Mouse (Mus musculus) hindbrain, postnatal 0 days (tissue): ENCODE results near the gene Npw. TPM values are rescaled to one million over a fixed set of nuclear protein-coding genes. Genes with fewer than 3 reads are reported as not detected.
A peak's percentile ranks its signal among the peaks of the same experiment; 100 is the strongest.

Experiments
- ATAC-seq: fragments of 200-750 bp; cut with Nextera tagmentation; 2 replicates; pipeline ENCODE4 v1.8.0; 2017; ENCODE audit warnings: mild to moderate bottlenecking, moderate TSS enrichment, moderate library complexity
- DNase-seq: peaks from one replicate; pipeline ENCODE4 v3.0.0-alpha.2; 2015; ENCODE audit warnings: low spot score
- H3K27ac ChIP-seq: fragments of 300-500 bp; sonication (generic); 2 replicates; pipeline ENCODE4 v1.5.1; 2014; ENCODE audit warnings: mild to moderate bottlenecking
- H3K27me3 ChIP-seq: fragments of 300-500 bp; sonication (generic); 2 replicates; pipeline ENCODE4 v1.6.1; 2014; ENCODE audit warnings: low read length, mixed read lengths; ENCODE audit not compliant: insufficient read depth
- H3K36me3 ChIP-seq: fragments of 300-500 bp; sonication (generic); 2 replicates; pipeline ENCODE4 v1.6.1; 2014; ENCODE audit warnings: low read length, mixed read lengths; ENCODE audit not compliant: insufficient read depth
- H3K4me1 ChIP-seq: fragments of 300-500 bp; sonication (generic); 2 replicates; pipeline ENCODE4 v1.6.1; 2014; ENCODE audit warnings: antibody characterized with exemption, low read length, mixed read lengths; ENCODE audit not compliant: insufficient read depth
- H3K4me2 ChIP-seq: fragments of 300-500 bp; sonication (generic); 2 replicates; pipeline ENCODE4 v1.6.1; 2014; ENCODE audit warnings: low read depth, mild to moderate bottlenecking, low read length, moderate library complexity, mixed read lengths
- H3K4me3 ChIP-seq: fragments of 300-500 bp; sonication (generic); 2 replicates; pipeline ENCODE4 v1.5.1; 2014; ENCODE audit warnings: low read length
- H3K9ac ChIP-seq: fragments of 300-500 bp; sonication (generic); replicated peaks from 2 replicates; pipeline ENCODE4 v1.6.1; 2014; ENCODE audit warnings: mild to moderate bottlenecking, low read length, moderate library complexity, mixed read lengths
- H3K9me3 ChIP-seq: fragments of 300-500 bp; sonication (generic); 2 replicates; pipeline ENCODE4 v1.6.1; 2016; ENCODE audit warnings: low read length, mixed read lengths
- CTCF ChIP-seq: IDR thresholded peaks from 2 replicates; pipeline ENCODE4 v1.5.1; 2016; ENCODE audit warnings: antibody characterized with exemption, control low read depth, low read depth
- WGBS: fragments of 180-500 bp; shearing (Covaris S2); extraction: QIAGEN DNeasy Blood & Tissue Kit; methylation state at CpG from one replicate; pipeline ENCODE4 v1.1.7; 2014; 5-methylcytosine and 5-hydroxymethylcytosine counted together
- polyA plus RNA-seq: library from polyadenylated mRNA; unstranded; fragments of >200 nt; fragmentation: Nextera tagmentation; extraction: Ambion mirVana; gene quantifications from 2 replicates; pipeline ENCODE4 v1.2.1, GENCODE M21; 2015
- total RNA-seq: library from RNA; depleted of rRNA; stranded (reverse); fragments of >200 nt; gene quantifications from 2 replicates; pipeline ENCODE4 v1.2.3, GENCODE M21; 2014

The Npw gene
- total and polyA plus RNA-seq, 2 experiments from 2014 or later: 0.65 to 0.78 TPM

- peak overlapping the region; percentile 86 for H3K4me2 ChIP-seq
- peak overlapping the region; percentile 58 for H3K4me3 ChIP-seq
- peak overlapping the region; percentile 90; the same call in 1 of the 2 replicates for H3K9ac ChIP-seq
- H3K27me3 ChIP-seq: no peaks in the 10 kb centered on the region
- no peaks in the 10 kb centered on the region for H3K36me3 ChIP-seq
- peak; percentile 27; the same call in 1 of the 2 replicates for TF ChIP-seq CTCF
- H3K9me3 ChIP-seq: no peaks in the 10 kb centered on the region
- no peak for ATAC-seq
- H3K27ac ChIP-seq: peak overlapping the region; percentile 83; the same call in 1 of the 2 replicates
- peaks cover 4% of the 10 kb centered on the region; the same call in 1 of the 2 replicates for H3K4me1 ChIP-seq
- DNase-seq: peak; percentile 30
- 73% methylated on average over 10 of the region's 10 CpGs for WGBS
These were observed 9.4 kb downstream of the Npw start for GRCm38 (mm10) chr17:24648731-24649377.

GRCm38 (mm10) chr17:24647493-24647892 is 10.8 kb downstream of the Npw start:
- Histone ChIP-seq H3K27me3 (no peaks in the 10 kb centered on the region), H3K27ac (no peak overlapping the region; the same call in 1 of the 2 replicates), H3K4me2 (peak overlapping the region; percentile 27; the same call in 1 of the 2 replicates), H3K4me3 (no peak overlapping the region), H3K36me3 (no peaks in the 10 kb centered on the region), H3K9me3 (no peaks in the 10 kb centered on the region), H3K4me1 (peaks cover 4% of the 10 kb centered on the region; the same call in 1 of the 2 replicates), H3K9ac (peak overlapping the region; percentile 33; the same call in 1 of the 2 replicates)
- no peak for TF ChIP-seq CTCF
- 75% methylated on average over 11 of the region's 11 CpGs for WGBS
- ATAC-seq (no peak), DNase-seq (no peak)

GRCm38 (mm10) chr17:24646381-24646780 is 11.9 kb downstream of the Npw start:
- no peak overlapping the region for H3K4me3 ChIP-seq
- DNase-seq: no peak
- no peak for TF ChIP-seq CTCF
- H3K27ac ChIP-seq: no peak overlapping the region
- no peak for ATAC-seq
- no peaks in the 10 kb centered on the region for H3K36me3 ChIP-seq
- WGBS: 79% methylated on average over 4 of the region's 4 CpGs
- H3K4me1 ChIP-seq: peaks cover 4% of the 10 kb centered on the region; the same call in 1 of the 2 replicates
- H3K27me3 ChIP-seq: no peaks in the 10 kb centered on the region
- no peak overlapping the region for H3K9ac ChIP-seq
- H3K9me3 ChIP-seq: no peaks in the 10 kb centered on the region
- H3K4me2 ChIP-seq: no peak overlapping the region

- Histone ChIP-seq H3K4me1 (peaks cover 4% of the 10 kb centered on the region; the same call in 1 of the 2 replicates), H3K4me2 (no peak overlapping the region), H3K9me3 (no peaks in the 10 kb centered on the region), H3K27ac (0 out of 2 replicates have a peak overlapping the region, but pooled peaks have one; percentile 11), H3K4me3 (no peak overlapping the region), H3K36me3 (no peaks in the 10 kb centered on the region), H3K27me3 (no peaks in the 10 kb centered on the region), H3K9ac (no peak overlapping the region)
- WGBS: 83% methylated on average over 3 of the region's 3 CpGs
- ATAC-seq (no peak), DNase-seq (no peak)
- TF ChIP-seq CTCF: no peak
These were observed 12.3 kb downstream of the Npw start for GRCm38 (mm10) chr17:24645916-24646315.

- H3K27ac ChIP-seq: peak overlapping the region; percentile 60; the same call in 1 of the 2 replicates
- DNase-seq: no peak
- peaks cover 4% of the 10 kb centered on the region; the same call in 1 of the 2 replicates for H3K4me1 ChIP-seq
- 0 out of 2 replicates have a peak, but pooled peaks cover under 1% of the 10 kb centered on the region for H3K36me3 ChIP-seq
- H3K9me3 ChIP-seq: no peaks in the 10 kb centered on the region
- no peak for ATAC-seq
- H3K27me3 ChIP-seq: no peaks in the 10 kb centered on the region
- no peak overlapping the region for H3K4me2 ChIP-seq
- no peak overlapping the region for H3K9ac ChIP-seq
- H3K4me3 ChIP-seq: no peak overlapping the region
- no peak for TF ChIP-seq CTCF
- 77% methylated on average over 9 of the region's 9 CpGs for WGBS
These were observed 13.2 kb downstream of the Npw start for GRCm38 (mm10) chr17:24644875-24645721.

- Histone ChIP-seq H3K4me2 (no peak overlapping the region), H3K9me3 (no peaks in the 10 kb centered on the region), H3K4me3 (no peak overlapping the region), H3K27ac (peak overlapping the region; percentile 60; the same call in 1 of the 2 replicates), H3K36me3 (0 out of 2 replicates have a peak, but pooled peaks cover 10% of the 10 kb centered on the region), H3K4me1 (no peaks in the 10 kb centered on the region), H3K27me3 (no peaks in the 10 kb centered on the region), H3K9ac (no peak overlapping the region)
- no peak for TF ChIP-seq CTCF
- DNase-seq (no peak), ATAC-seq (no peak)
- WGBS: 61% methylated on average over 6 of the region's 7 CpGs
These were observed 14.1 kb downstream of the Npw start for GRCm38 (mm10) chr17:24644030-24644715.
